Mouse (Mus musculus) embryonic facial prominence, embryonic 10.5 days (tissue): ENCODE measurements at regions not wholly inside any gene's neighbourhood (a gene's known extent, or its start where the extent isn't known, plus 50 kb on each side); places are given as distances from the start of the nearest gene placed in this dataset.

Source experiments
- DNase-seq: peaks from one replicate; pipeline ENCODE4 v3.0.0-alpha.2; 2017; ENCODE audit warnings: low spot score
- H3K27ac ChIP-seq: fragments of 300-500 bp; sonication (generic); replicated peaks from 2 replicates; pipeline ENCODE4 v1.5.1; 2016; ENCODE audit warnings: mild to moderate bottlenecking
- H3K27me3 ChIP-seq: fragments of 300-500 bp; sonication (generic); replicated peaks from 2 replicates; pipeline ENCODE4 v1.6.1; 2016; ENCODE audit warnings: low read depth, mild to moderate bottlenecking; ENCODE audit not compliant: poor library complexity, severe bottlenecking
- H3K36me3 ChIP-seq: fragments of 300-500 bp; sonication (generic); replicated peaks from 2 replicates; pipeline ENCODE4 v1.6.1; 2016; ENCODE audit warnings: mild to moderate bottlenecking, moderate library complexity
- H3K4me1 ChIP-seq: fragments of 300-500 bp; sonication (generic); 2 replicates; pipeline ENCODE4 v1.6.1; 2016
- H3K4me3 ChIP-seq: fragments of 300-500 bp; sonication (generic); 2 replicates; pipeline ENCODE4 v1.5.1; 2016; ENCODE audit warnings: mild to moderate bottlenecking, moderate library complexity
- H3K9me3 ChIP-seq: fragments of 300-500 bp; sonication (generic); 2 replicates; pipeline ENCODE4 v1.6.1; 2016; ENCODE audit warnings: mild to moderate bottlenecking
- WGBS: fragments of 180-500 bp; shearing (Covaris S2); methylation state at CpG from one replicate; pipeline ENCODE4 v1.1.7; 2016; 5-methylcytosine and 5-hydroxymethylcytosine counted together

DNA sequence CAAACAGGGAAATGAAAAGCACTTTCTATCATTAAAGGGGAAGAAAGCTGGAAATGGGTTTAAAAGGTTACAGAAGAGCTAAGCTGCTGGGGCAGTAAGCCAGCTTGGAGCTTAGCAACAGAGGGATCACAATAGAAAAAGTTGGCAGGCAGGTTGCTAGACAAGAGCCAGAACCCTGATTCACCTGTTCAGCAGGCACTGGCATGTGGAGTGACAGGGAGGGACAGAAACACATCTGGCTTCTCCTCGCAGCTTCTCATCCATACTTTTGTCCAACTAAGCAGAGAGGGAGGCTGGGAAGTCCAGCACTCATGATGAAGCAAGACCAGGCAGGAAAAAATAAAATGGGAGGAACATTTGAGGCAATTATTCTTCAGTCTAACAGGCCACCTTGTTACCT lies 81.3 kb upstream of the Thrb start:
- Histone ChIP-seq H3K27me3 (no peaks in the 10 kb centered on the region), H3K4me3 (no peak overlapping the region), H3K4me1 (no peaks in the 10 kb centered on the region), H3K36me3 (no peaks in the 10 kb centered on the region), H3K27ac (no peak overlapping the region), H3K9me3 (no peaks in the 10 kb centered on the region)
- WGBS, result 87% methylated on average over 1 of the region's 1 CpGs
- no peak for DNase-seq

GRCm38 (mm10) chr14:17589595-17589994 lies 70.5 kb upstream of the Thrb start:
- Histone ChIP-seq H3K27me3 (no peaks in the 10 kb centered on the region), H3K9me3 (no peaks in the 10 kb centered on the region), H3K4me1 (no peaks in the 10 kb centered on the region), H3K36me3 (no peaks in the 10 kb centered on the region), H3K27ac (no peak overlapping the region), H3K4me3 (no peak overlapping the region)
- DNase-seq, result no peak

GRCm38 (mm10) chr14:17599553-17599952 lies 60.5 kb upstream of the Thrb start:
- H3K9me3 ChIP-seq, result no peaks in the 10 kb centered on the region
- H3K4me3 ChIP-seq, result no peak overlapping the region
- H3K4me1 ChIP-seq, result no peaks in the 10 kb centered on the region
- 71% methylated on average over 5 of the region's 5 CpGs for WGBS
- no peak overlapping the region for H3K27ac ChIP-seq
- H3K27me3 ChIP-seq, result no peaks in the 10 kb centered on the region
- H3K36me3 ChIP-seq, result no peaks in the 10 kb centered on the region
- DNase-seq, result no peak

DNA sequence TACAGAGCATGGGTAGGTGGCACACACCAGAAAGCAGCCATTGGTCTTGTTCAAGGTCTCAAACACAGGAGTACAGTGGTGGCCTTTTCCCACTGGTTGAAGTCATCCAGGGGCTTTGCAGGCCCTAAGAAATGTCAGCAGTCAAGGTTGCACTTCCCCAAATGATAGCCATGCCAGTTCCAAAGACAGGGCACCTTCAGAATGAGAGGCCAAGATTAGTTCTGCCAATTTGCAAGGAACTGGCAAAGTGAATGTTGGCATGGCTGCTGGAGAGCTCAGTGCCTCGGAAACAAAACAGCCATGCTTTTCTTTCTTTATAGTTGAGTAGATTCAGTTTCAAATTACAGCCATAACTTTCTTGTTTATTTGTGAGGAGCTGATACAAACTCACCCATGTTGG lies 57.7 kb upstream of the Thrb start:
- Histone ChIP-seq H3K4me3 (no peak overlapping the region), H3K4me1 (no peaks in the 10 kb centered on the region), H3K9me3 (no peaks in the 10 kb centered on the region), H3K27me3 (no peaks in the 10 kb centered on the region), H3K36me3 (no peaks in the 10 kb centered on the region), H3K27ac (no peak overlapping the region)
- WGBS, result 91% methylated on average over 1 of the region's 1 CpGs
- no peak for DNase-seq

GRCm38 (mm10) chr14:17606018-17606417 lies 54.0 kb upstream of the Thrb start:
- Histone ChIP-seq H3K4me1 (no peaks in the 10 kb centered on the region), H3K4me3 (no peak overlapping the region), H3K9me3 (no peaks in the 10 kb centered on the region), H3K36me3 (no peaks in the 10 kb centered on the region), H3K27me3 (no peaks in the 10 kb centered on the region), H3K27ac (no peak overlapping the region)
- no peak for DNase-seq
- 69% methylated on average over 3 of the region's 3 CpGs for WGBS

DNA sequence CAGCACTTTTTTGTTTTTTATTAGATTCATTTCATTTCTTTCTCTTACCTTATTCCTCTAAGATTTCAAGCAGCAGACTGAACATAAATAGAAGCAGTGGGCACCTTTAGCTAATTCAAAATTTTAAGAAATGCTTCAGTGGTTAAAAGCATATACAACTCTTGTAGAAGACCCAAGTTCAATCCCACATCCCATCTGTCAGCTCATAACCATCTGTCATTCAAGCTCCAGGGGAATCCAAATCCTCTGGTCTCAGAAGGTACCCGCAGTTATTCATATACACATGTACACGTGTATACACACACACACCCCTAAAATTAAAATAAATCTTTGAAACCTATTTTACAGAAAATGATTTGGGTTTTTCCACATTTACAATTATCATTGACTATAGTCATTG lies 52.9 kb upstream of the Thrb start:
- WGBS, result 82% methylated on average over 2 of the region's 2 CpGs
- Histone ChIP-seq H3K27ac (no peak overlapping the region), H3K36me3 (no peaks in the 10 kb centered on the region), H3K4me3 (no peak overlapping the region), H3K4me1 (no peaks in the 10 kb centered on the region), H3K27me3 (no peaks in the 10 kb centered on the region), H3K9me3 (no peaks in the 10 kb centered on the region)
- DNase-seq, result no peak
